Comparison of ENCODE assay signal across 22 mouse cellular contexts in genomic region chr12:39941162-39941561, GRCm38 (mm10).
A peak's percentile ranks its signal among the peaks of the same experiment; 100 is the strongest.
DNase-seq lines count a peak whose midpoint lies in the region; ATAC-seq and TF ChIP-seq lines count a peak whose summit lies in the region.
"Had no signal": no experiment of that assay in that cellular context is flagged by ENCODE, and none has a peak within 500 bp of the region (broad histone marks: within the 10 kb centered on the region; RNA-seq: fewer than 3 reads in every experiment).

No protein-coding gene starts in this region.

- H3K4me3 ChIP-seq in intestine, embryonic 14.5 days (ENCODE audit: low read depth, low read length): no peak overlapping the region
- no peak overlapping the region for H3K4me3 ChIP-seq in intestine, embryonic 15.5 days (replicated peaks)
- H3K4me3 ChIP-seq in intestine, embryonic 16.5 days (ENCODE audit: low read length): no peak overlapping the region
- no peak overlapping the region for H3K4me3 ChIP-seq in intestine, postnatal 0 days (ENCODE audit: low read depth, low read length)
- H3K4me3 ChIP-seq in kidney, adult 2 months (ENCODE audit: insufficient read depth, low read depth, low read length): no peak overlapping the region

- H3K36me3 ChIP-seq in intestine, embryonic 14.5 days (ENCODE audit: control insufficient read depth, insufficient read depth, low read length): no peaks in the 10 kb centered on the region
- no peaks in the 10 kb centered on the region for H3K36me3 ChIP-seq in intestine, embryonic 15.5 days
- no peaks in the 10 kb centered on the region for H3K36me3 ChIP-seq in intestine, embryonic 16.5 days (ENCODE audit: control insufficient read depth, insufficient read depth, low read length)
- H3K36me3 ChIP-seq in intestine, postnatal 0 days (ENCODE audit: control insufficient read depth, insufficient read depth): no peaks in the 10 kb centered on the region
- H3K36me3 ChIP-seq in kidney, adult 2 months (ENCODE audit: control insufficient read depth, insufficient read depth, low read length): no peaks in the 10 kb centered on the region
- H3K36me3 ChIP-seq: G1E had no signal

- H3K4me1 ChIP-seq in intestine, embryonic 14.5 days (replicated peaks; ENCODE audit: control insufficient read depth, insufficient read depth, low read length): no peaks in the 10 kb centered on the region
- no peaks in the 10 kb centered on the region for H3K4me1 ChIP-seq in intestine, embryonic 15.5 days (replicated peaks)
- H3K4me1 ChIP-seq in intestine, embryonic 16.5 days (ENCODE audit: control insufficient read depth, insufficient read depth, low read length): no peaks in the 10 kb centered on the region
- 0 out of 2 replicates have a peak, but pooled peaks cover 6% of the 10 kb centered on the region for H3K4me1 ChIP-seq in intestine, postnatal 0 days (replicated peaks; ENCODE audit: control insufficient read depth, insufficient read depth, low read length)
- H3K4me1 ChIP-seq in kidney, adult 2 months (ENCODE audit: control insufficient read depth, insufficient read depth, low read length): no peaks in the 10 kb centered on the region

- H3K9ac ChIP-seq in intestine, embryonic 14.5 days (ENCODE audit: low read length): no peak overlapping the region
- no peak overlapping the region for H3K9ac ChIP-seq in intestine, embryonic 15.5 days
- H3K9ac ChIP-seq in intestine, embryonic 16.5 days (ENCODE audit: low read depth, low read length): no peak overlapping the region
- H3K9ac ChIP-seq in intestine, postnatal 0 days (ENCODE audit: low read depth, low read length): no peak overlapping the region

- 66% methylated on average over 1 of the region's 1 CpGs for WGBS in intestine, embryonic 14.5 days
- 55% methylated on average over 1 of the region's 1 CpGs for WGBS in intestine, embryonic 15.5 days
- WGBS in intestine, embryonic 16.5 days: 68% methylated on average over 1 of the region's 1 CpGs
- WGBS in intestine, postnatal 0 days: 45% methylated on average over 1 of the region's 1 CpGs
- WGBS in kidney, adult 2 months: 84% methylated on average over 1 of the region's 1 CpGs

- no peak overlapping the region for H3K27ac ChIP-seq in intestine, embryonic 14.5 days (ENCODE audit: low read depth)
- H3K27ac ChIP-seq in intestine, embryonic 15.5 days: no peak overlapping the region
- H3K27ac ChIP-seq in intestine, embryonic 16.5 days (ENCODE audit: low read length): no peak overlapping the region
- H3K27ac ChIP-seq in intestine, postnatal 0 days (ENCODE audit: low read depth, low read length): no peak overlapping the region
- no peak overlapping the region for H3K27ac ChIP-seq in kidney, adult 2 months (ENCODE audit: insufficient read depth, low read depth, low read length)

- H3K9me3 ChIP-seq in intestine, embryonic 14.5 days (ENCODE audit: control insufficient read depth, low read length): no peaks in the 10 kb centered on the region
- H3K9me3 ChIP-seq in intestine, embryonic 15.5 days: no peaks in the 10 kb centered on the region
- no peaks in the 10 kb centered on the region for H3K9me3 ChIP-seq in intestine, embryonic 16.5 days (ENCODE audit: control insufficient read depth, low read length)
- no peaks in the 10 kb centered on the region for H3K9me3 ChIP-seq in intestine, postnatal 0 days (ENCODE audit: control insufficient read depth)
- H3K9me3 ChIP-seq: G1E had no signal

- H3K27me3 ChIP-seq in intestine, embryonic 14.5 days (replicated peaks; ENCODE audit: control insufficient read depth, insufficient read depth, low read length): no peaks in the 10 kb centered on the region
- H3K27me3 ChIP-seq in intestine, embryonic 15.5 days (replicated peaks): no peaks in the 10 kb centered on the region
- no peaks in the 10 kb centered on the region for H3K27me3 ChIP-seq in intestine, embryonic 16.5 days (replicated peaks; ENCODE audit: control insufficient read depth, insufficient read depth, low read length)
- H3K27me3 ChIP-seq in intestine, postnatal 0 days (replicated peaks; ENCODE audit: control insufficient read depth, insufficient read depth, low read length): no peaks in the 10 kb centered on the region
- no peaks in the 10 kb centered on the region; the same call in 1 of the 2 replicates for H3K27me3 ChIP-seq in kidney, adult 2 months (replicated peaks; ENCODE audit: control insufficient read depth, insufficient read depth, low read length)
- H3K27me3 ChIP-seq: CH12.LX had no signal

- DNase-seq in intestine, embryonic 14.5 days (ENCODE audit: low spot score): no peak
- no peak for DNase-seq in left cerebral cortex, adult 18-20 months (ENCODE audit: low spot score in 2 of 2)
- no peak for DNase-seq in kidney, adult 2 months
- DNase-seq: adrenal gland, adult 2 months; adrenal gland, adult 8-10 months; adrenal gland, postnatal 10 days; adrenal gland, postnatal 14 days; adrenal gland, postnatal 25 days; adrenal gland, postnatal 36 days; B cell, adult 2 months; cerebellum, adult 11 months; cerebellum, adult 11-12 months; cerebellum, adult 18-20 months had no signal

- no peak for TF ChIP-seq POLR2A in kidney, adult 2 months (IDR thresholded peaks at IDR 0.05; ENCODE audit: low read depth, low read length)

- no peak overlapping the region for H3K4me2 ChIP-seq in intestine, embryonic 14.5 days (ENCODE audit: low read length)
- no peak overlapping the region for H3K4me2 ChIP-seq in intestine, embryonic 15.5 days (replicated peaks)
- no peak overlapping the region for H3K4me2 ChIP-seq in intestine, embryonic 16.5 days (ENCODE audit: low read depth, low read length)
- no peak overlapping the region for H3K4me2 ChIP-seq in intestine, postnatal 0 days (replicated peaks; ENCODE audit: low read depth)

- peak; percentile 70; the same call in 1 of the 2 replicates for ATAC-seq in intestine, embryonic 14.5 days (replicated peaks; ENCODE audit: low FRiP score, low TSS enrichment, low read depth)
- peak; percentile 92 for ATAC-seq in intestine, embryonic 15.5 days
- peak; percentile 90 for ATAC-seq in intestine, embryonic 16.5 days
- ATAC-seq in intestine, postnatal 0 days: peak; percentile 71
- no peak for ATAC-seq in CD4-positive, CD25-positive, alpha-beta regulatory T cell, adult 4 months
- no peak for ATAC-seq in granulocyte monocyte progenitor cell, adult 5-6 weeks (replicated peaks; ENCODE audit: poor library complexity, severe bottlenecking)
- ATAC-seq: activated CD4-positive, CD25-positive, alpha-beta regulatory T cell, adult 4 months; Patski had no signal

- TF ChIP-seq CTCF in intestine, postnatal 0 days (IDR thresholded peaks at IDR 0.05; ENCODE audit: low read depth): no peak
- no peak for TF ChIP-seq CTCF in kidney, adult 2 months (conservative IDR thresholded peaks at IDR 0.05; ENCODE audit: insufficient read depth, insufficient read length, low read depth, low read length)

Comparison
In these comparisons a context has a peak if more than half of its experiments do, and no peak if none do; other contexts are left out.
1. ATAC-seq: peak in intestine, embryonic 14.5 days (single experiment), intestine, embryonic 15.5 days (single experiment), intestine, embryonic 16.5 days (single experiment) and intestine, postnatal 0 days (single experiment); none in CD4-positive, CD25-positive, alpha-beta regulatory T cell, adult 4 months (single experiment) and granulocyte monocyte progenitor cell, adult 5-6 weeks (single experiment).